Mouse (Mus musculus) cerebellum, adult 2 months (tissue): ENCODE measurements around the gene Ttc17.

Source experiments
- CTCF ChIP-seq: fragments of 200-500 bp; IDR thresholded peaks from 2 replicates; pipeline ENCODE4 v1.5.1; 2011; ENCODE audit warnings: low read depth, mild to moderate bottlenecking, control low read depth, low read length, moderate library complexity, borderline replicate concordance; ENCODE audit not compliant: insufficient read depth
- POLR2A ChIP-seq: fragments of 200-500 bp; IDR thresholded peaks from 2 replicates; pipeline ENCODE4 v1.6.1; 2011; ENCODE audit warnings: low read length, control low read depth, borderline replicate concordance; ENCODE audit not compliant: insufficient read depth

DNA sequence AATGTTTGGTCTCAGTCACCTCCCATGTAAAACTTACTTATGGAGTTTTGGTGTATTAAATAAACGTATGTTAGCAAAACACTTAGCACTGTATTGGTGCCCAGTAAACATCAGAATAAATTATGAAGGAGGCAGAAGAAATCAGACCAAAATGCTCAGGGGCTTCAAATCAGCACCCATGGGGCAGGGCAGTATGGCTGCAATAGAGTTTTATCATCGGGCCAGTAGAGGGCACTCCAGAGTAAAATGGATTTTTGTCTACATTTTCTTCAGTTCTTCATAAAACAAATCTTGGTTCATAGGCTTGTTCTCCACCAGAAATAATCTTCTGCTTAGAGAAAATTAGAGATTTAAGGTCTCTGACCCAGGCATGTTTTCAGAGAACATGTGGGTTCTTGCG, 152.4 kb downstream of the Ttc17 start:
- TF ChIP-seq CTCF (peak; percentile 57), POLR2A (no peak)
